8 mouse cellular contexts compared by ENCODE assay signal in the genomic region with DNA sequence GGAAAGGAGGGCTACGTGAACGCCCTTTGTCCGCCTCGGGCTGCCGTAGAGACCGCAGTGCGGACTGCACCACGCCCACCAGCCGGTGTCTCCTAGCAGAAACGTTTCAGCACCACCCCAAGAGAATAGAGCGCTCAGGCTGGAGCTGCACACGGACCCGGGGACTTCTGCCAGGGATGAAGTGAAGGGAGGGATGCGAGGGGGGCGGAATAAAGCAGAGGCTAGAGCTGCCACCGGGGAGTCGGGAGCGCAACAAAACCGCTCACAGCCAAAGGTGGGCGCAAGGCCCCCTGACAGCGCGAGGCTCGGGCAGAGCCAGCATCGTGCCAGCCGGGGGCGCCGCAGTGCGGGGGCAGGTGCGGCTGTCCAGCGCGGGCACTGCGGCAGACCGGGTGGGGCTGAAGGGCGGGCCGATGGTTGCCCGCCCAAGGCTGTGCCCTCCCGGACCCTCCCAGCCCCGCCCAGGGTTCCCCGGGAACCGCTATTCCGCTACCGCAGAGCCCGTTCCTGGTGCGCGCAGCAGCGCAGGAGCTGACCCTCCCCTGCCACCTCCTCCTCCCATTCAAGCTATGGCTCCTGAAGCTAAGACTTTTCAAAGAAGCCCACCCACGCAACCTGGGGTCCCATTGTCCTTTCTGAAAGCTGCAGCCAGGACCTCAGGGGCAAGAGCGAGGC. TPM values are rescaled to one million over a fixed set of nuclear protein-coding genes. Genes with fewer than 3 reads are reported as not detected.
A peak's percentile ranks its signal among the peaks of the same experiment; 100 is the strongest.
DNase-seq lines count a peak whose midpoint lies in the region; ATAC-seq lines count a peak whose summit lies in the region.

No protein-coding gene starts in this region.

- peak; percentile 50 for ATAC-seq in frontal cortex, adult (ENCODE audit: low TSS enrichment)

- DNase-seq in NIH3T3 (ENCODE audit: low read depth) = peak; percentile 71
- peak; percentile 89 for DNase-seq in cerebellum, adult 9-10 months
- peak; percentile 86 for DNase-seq in heart, postnatal 4 days
- DNase-seq in layer of hippocampus, postnatal 10 days (ENCODE audit: low spot score in 2 of 2) = peak; percentile 67 to 73
- peak; percentile 72 for DNase-seq in lung, postnatal 14 days
- DNase-seq in retina, postnatal 7 days (ENCODE audit: low read depth, low spot score) = peak; percentile 60
- DNase-seq in spleen, adult 18-20 months = no peak

RNA-seq across cellular contexts. Expression of a gene that starts 1.3 kb away (rescaled TPM):
- 10 to 100 TPM; 48.0 to 57.3 TPM for total RNA-seq in heart, postnatal 4 days (2021)
- total RNA-seq in layer of hippocampus, postnatal 10 days (2021) = 1,000 to 10,000 TPM; 1,031 to 1,111 TPM

Comparison
In these comparisons a context has a peak if more than half of its experiments do, and no peak if none do; other contexts are left out.
1. DNase-seq: peak in NIH3T3 (single experiment), cerebellum, adult 9-10 months (single experiment), heart, postnatal 4 days (single experiment), layer of hippocampus, postnatal 10 days (2 of 2), lung, postnatal 14 days (single experiment) and retina, postnatal 7 days (single experiment); none in spleen, adult 18-20 months (0 of 2).
2. RNA of a gene that starts 1.3 kb away (total RNA-seq): 1,031 to 1,111 TPM in layer of hippocampus, postnatal 10 days; 48.0 to 57.3 TPM in heart, postnatal 4 days; every median in the first group is over 10 times any median in the second.